Mouse (Mus musculus): ENCODE results near the gene Pacs2. TPM values are rescaled to one million over a fixed set of nuclear protein-coding genes. Genes with fewer than 3 reads are reported as not detected.

Gene Pacs2
- polyA plus RNA-seq, 1 experiment from 2014 or later: 22.6 TPM

DNA sequence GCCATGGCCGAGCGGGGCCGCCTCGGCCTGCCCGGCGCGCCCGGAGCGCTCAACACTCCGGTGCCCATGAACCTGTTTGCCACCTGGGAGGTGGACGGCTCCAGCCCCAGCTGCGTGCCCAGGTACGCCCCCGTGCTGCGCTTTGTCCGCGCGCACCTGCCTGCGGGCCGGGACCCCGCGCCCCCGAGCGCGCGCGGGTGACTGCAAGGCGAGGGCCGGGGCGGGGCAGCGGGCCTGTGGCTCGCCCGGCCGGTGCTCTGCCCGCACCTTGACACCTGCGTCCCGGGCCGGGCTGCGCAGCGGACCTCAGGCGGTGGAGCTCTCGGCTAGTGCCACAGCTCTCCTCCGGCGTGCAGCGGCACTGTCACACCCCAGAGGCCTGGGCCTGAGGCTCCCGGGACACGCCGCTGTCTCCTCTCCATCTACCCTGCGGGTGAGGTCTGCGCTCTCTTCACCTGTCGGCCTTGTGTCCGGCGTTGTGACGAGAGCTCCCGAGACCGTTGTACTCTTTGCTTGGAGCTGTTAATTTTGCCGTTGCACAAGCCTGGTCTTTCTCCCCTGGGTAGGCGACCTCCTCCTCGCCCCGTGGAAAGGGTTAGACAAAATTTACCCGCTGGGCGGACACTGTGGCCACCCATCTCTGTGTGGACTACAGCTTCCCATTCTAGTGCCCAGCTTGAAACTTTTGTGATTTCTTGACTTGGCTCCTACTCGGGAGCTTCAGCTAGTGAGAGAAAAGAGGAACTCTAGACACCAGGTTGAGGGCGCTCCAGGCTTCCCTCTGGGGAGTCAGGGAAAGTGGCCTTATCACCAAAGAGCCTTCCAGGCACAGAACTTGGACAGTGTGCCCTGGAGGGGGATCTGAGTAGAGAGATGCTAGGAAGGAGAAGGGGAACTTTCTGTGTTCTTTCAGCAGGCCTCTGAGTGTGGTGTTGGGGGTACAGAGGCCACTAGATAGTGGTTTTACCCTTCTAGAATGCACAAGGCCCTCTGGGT is 551 bp downstream of the Pacs2 start:
- peak; percentile 45 for ATAC-seq (replicated peaks)
- peaks cover 39% of the 10 kb centered on the region for H3K4me1 ChIP-seq

DNA sequence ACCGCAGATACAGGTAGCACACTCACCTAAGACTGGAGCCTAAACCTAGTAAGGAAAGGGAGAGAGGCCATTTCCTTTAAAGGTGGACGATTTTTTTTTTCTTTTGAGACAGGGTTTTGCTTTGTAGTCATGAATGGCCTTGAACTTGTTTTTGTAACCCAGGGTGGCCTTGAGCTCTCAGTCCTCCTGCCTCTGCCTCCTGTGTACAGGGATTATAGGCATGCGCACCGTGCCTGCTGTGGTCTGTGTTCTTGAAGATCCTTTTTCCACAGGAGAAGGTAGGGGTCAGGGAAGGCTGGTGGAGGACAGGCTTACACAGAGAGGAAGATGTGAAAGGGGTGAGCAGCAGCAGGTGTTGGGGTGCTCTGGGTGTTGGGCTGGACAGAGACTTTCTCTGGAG is 1.6 kb downstream of the Pacs2 start:
- peaks cover 39% of the 10 kb centered on the region for H3K4me1 ChIP-seq
- peak overlapping the region; percentile 98 for H3K9ac ChIP-seq (replicated peaks)
- H3K4me2 ChIP-seq (replicated peaks): peak overlapping the region; percentile 81
- WGBS: 66% methylated on average over 4 of the region's 4 CpGs
- peaks cover 4% of the 10 kb centered on the region for H3K36me3 ChIP-seq
- ATAC-seq (replicated peaks): no peak
- no peaks in the 10 kb centered on the region for H3K9me3 ChIP-seq
- H3K27me3 ChIP-seq: no peaks in the 10 kb centered on the region
- H3K4me3 ChIP-seq: peak overlapping the region; percentile 100; the same call in 1 of the 2 replicates
- no peak overlapping the region for H3K27ac ChIP-seq (replicated peaks)

More for the DNA sequence above, 551 bp downstream of the Pacs2 start:
- Histone ChIP-seq H3K4me3 (peak overlapping the region; percentile 100), H3K27ac (replicated peaks) (peak overlapping the region; percentile 78), H3K9me3 (no peaks in the 10 kb centered on the region), H3K9ac (replicated peaks) (peak overlapping the region; percentile 98), H3K27me3 (no peaks in the 10 kb centered on the region), H3K36me3 (no peaks in the 10 kb centered on the region), H3K4me2 (replicated peaks) (peak overlapping the region; percentile 81)
- WGBS: 1% methylated on average over 55 of the region's 64 CpGs

DNA sequence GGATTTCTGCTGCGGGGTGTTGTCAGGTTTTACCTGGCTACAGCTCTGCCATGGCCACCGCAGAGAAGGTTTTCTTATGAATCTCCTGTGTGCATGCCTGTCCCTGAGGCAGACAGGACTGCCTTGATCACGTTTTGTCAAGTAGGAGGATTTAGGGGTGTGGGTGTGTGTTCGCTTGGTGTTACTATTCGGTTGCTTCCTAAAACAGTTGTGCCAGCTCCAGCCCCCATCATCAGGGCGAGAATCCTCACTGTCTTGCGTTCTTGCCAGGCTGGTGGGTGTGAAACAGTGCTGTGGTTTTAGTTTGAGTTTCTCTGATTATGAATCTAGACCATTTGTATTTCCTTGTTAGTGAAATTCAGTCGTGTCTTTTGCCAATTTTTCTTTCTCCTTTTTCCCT is 2.7 kb downstream of the Pacs2 start:
- Histone ChIP-seq H3K36me3 (peaks cover 6% of the 10 kb centered on the region), H3K27ac (replicated peaks) (no peak overlapping the region; the same call in 1 of the 2 replicates), H3K27me3 (no peaks in the 10 kb centered on the region), H3K9me3 (no peaks in the 10 kb centered on the region), H3K9ac (replicated peaks) (0 out of 2 replicates have a peak overlapping the region, but pooled peaks have one; percentile 17), H3K4me1 (peaks cover 39% of the 10 kb centered on the region), H3K4me2 (replicated peaks) (no peak overlapping the region), H3K4me3 (no peak overlapping the region)
- WGBS: 72% methylated on average over 8 of the region's 8 CpGs
- ATAC-seq (replicated peaks): no peak

DNA sequence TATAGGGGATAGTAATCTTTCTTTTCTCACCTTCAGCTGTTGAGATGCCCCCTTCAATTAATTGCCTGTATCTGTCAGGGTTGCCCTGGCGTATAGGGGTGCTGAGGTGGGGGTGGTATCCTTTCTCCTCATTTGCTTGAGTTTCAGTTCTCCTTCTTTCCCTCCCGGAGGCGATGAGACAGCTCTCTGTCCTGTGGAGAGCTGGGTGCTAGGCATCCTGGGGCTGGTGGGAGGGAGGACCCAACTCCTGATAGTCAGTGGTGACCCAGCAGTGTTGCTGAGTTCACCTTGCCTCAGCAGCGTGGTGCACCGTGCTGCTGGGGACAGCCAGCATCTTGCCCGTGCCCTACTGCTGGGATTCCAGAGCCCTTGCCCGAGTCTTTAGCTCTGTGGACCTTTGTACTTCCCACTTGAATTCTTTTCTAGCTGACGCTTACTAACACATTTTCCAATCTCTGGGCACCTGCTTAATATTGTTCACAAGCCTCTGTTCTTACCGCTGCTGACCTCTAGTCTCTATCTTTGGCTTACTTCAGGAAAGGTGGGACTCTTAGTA is 3.2 kb downstream of the Pacs2 start:
- Histone ChIP-seq H3K36me3 (peaks cover 6% of the 10 kb centered on the region), H3K4me3 (no peak overlapping the region), H3K27ac (replicated peaks) (no peak overlapping the region), H3K9me3 (no peaks in the 10 kb centered on the region), H3K9ac (replicated peaks) (no peak overlapping the region), H3K4me2 (replicated peaks) (no peak overlapping the region), H3K27me3 (no peaks in the 10 kb centered on the region), H3K4me1 (peaks cover 39% of the 10 kb centered on the region)
- no peak for ATAC-seq (replicated peaks)
- WGBS: 80% methylated on average over 9 of the region's 9 CpGs

DNA sequence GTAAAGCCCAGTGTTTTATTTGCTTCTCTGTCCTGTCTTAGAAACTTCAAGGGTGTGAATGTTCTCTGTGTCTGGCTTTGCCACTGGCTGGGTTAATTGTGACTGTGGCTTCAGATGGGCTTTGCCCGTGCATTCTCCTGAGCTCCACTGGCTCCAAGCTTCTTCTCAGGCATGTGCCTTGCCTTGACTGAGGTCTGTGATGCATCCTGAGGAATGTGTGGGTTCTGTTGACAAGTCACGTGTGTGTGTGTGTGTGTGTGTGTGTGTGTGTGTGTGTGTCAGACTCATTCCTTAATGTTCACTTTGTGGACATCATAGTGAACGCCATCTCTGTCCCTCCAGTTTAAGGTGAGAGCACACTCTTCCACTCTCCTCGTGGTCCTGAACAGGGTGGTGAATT is 4.5 kb downstream of the Pacs2 start:
- ATAC-seq (replicated peaks): no peak
- peaks cover 6% of the 10 kb centered on the region for H3K36me3 ChIP-seq
- WGBS: 90% methylated on average over 4 of the region's 4 CpGs

DNA sequence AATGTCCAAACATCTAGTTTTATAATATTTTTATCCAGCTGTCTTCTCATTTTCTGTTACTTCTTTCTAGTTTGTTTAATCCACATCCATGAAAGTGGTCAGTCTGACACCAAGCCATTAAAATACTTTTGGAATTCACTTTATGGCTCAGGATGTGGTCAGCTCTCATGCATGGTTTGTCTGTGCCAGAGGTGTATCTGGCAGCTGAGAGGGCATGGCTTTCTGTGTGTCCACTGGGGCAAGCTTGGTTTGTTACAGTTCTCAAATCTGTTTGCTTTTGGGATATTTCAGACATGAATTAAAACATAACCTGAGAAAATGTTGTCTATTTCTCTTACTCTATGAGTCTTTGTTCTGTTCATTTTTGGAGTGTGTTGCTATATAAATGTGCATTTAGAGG is 7.2 kb downstream of the Pacs2 start:
- H3K9ac ChIP-seq (replicated peaks): no peak overlapping the region
- no peaks in the 10 kb centered on the region for H3K9me3 ChIP-seq
- H3K4me2 ChIP-seq (replicated peaks): no peak overlapping the region
- peaks cover 14% of the 10 kb centered on the region for H3K4me1 ChIP-seq
- no peak overlapping the region for H3K4me3 ChIP-seq
- peaks cover 6% of the 10 kb centered on the region for H3K36me3 ChIP-seq
- ATAC-seq (replicated peaks): no peak
- no peaks in the 10 kb centered on the region for H3K27me3 ChIP-seq
- no peak overlapping the region for H3K27ac ChIP-seq (replicated peaks)

More for the DNA sequence above, 4.5 kb downstream of the Pacs2 start:
- Histone ChIP-seq H3K4me1 (peaks cover 31% of the 10 kb centered on the region), H3K4me2 (replicated peaks) (no peak overlapping the region), H3K9me3 (no peaks in the 10 kb centered on the region), H3K27me3 (no peaks in the 10 kb centered on the region), H3K9ac (replicated peaks) (no peak overlapping the region), H3K27ac (replicated peaks) (no peak overlapping the region), H3K4me3 (no peak overlapping the region)

DNA sequence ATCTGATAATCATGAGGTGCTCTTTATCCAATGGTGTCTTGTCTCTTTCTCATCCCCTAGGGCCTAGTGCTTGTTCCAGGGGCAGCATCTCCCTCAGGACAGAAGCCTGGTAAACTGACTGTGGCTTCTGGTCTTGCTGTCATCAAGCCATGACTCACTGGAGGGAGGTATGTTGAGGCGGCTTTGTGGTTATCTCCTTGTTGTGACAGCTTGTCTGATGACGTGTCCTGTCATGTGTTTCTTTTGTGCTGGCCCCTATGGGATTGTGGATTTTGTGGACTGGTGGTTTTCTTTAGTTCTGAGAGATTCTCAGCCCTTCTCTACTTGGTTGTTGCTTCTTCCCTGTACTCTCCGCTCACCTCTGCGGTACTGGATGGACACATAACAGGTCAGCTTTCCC is 8.8 kb downstream of the Pacs2 start:
- peaks cover 6% of the 10 kb centered on the region for H3K36me3 ChIP-seq
- no peak overlapping the region for H3K4me3 ChIP-seq
- no peaks in the 10 kb centered on the region for H3K27me3 ChIP-seq
- no peak overlapping the region for H3K27ac ChIP-seq (replicated peaks)
- no peaks in the 10 kb centered on the region for H3K9me3 ChIP-seq
- peaks cover 4% of the 10 kb centered on the region; the same call in 1 of the 2 replicates for H3K4me1 ChIP-seq
- 86% methylated on average over 4 of the region's 4 CpGs for WGBS
- H3K9ac ChIP-seq (replicated peaks): no peak overlapping the region
- no peak overlapping the region for H3K4me2 ChIP-seq (replicated peaks)
- no peak for ATAC-seq (replicated peaks)

DNA sequence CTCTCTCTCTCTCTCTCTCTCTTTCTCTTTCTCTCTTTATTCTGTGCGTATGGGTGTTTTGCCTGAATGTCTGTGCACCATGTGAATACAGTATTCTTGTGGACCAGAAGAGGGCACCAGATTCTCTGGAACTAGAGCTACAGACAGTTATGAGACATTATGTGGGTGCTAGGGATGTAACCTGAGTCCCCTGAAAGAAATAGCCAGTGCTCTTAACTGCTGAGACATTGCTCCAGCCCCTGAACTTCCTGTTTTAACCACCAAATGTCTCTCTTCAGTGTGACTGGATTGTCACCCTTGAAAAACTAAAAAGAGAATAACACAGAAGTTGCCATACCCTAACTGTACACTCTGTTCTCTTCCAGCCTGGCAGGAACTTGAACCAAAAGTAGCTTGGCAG is 12.2 kb downstream of the Pacs2 start:
- no peak for ATAC-seq (replicated peaks)
- Histone ChIP-seq H3K4me1 (peaks cover 15% of the 10 kb centered on the region), H3K4me3 (no peak overlapping the region), H3K9ac (replicated peaks) (no peak overlapping the region), H3K4me2 (replicated peaks) (no peak overlapping the region), H3K9me3 (no peaks in the 10 kb centered on the region), H3K36me3 (no peaks in the 10 kb centered on the region; the same call in 1 of the 2 replicates), H3K27me3 (no peaks in the 10 kb centered on the region), H3K27ac (replicated peaks) (no peak overlapping the region)
- WGBS: 77% methylated on average over 1 of the region's 1 CpGs

DNA sequence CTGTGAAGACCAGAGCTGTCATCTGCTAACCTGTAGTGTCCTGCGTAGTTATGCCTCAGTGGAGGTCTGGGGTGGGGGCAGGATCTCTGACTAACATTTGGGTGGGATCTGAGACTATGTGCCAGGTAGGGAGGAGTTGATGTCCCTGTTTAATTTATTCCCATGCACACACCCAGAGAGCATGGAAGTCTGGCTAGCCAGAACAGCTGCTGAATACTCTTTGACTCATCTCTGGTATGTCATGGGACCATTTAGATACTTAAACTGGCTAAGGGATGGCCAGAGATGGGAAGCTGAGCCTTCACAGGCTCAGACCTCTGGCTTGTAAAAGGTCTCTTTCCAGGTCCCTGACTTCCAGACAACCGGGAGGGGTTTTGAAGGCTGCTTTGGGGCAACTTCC is 13.2 kb downstream of the Pacs2 start:
- no peak for ATAC-seq (replicated peaks)
- H3K9ac ChIP-seq (replicated peaks): no peak overlapping the region
- no peaks in the 10 kb centered on the region; the same call in 1 of the 2 replicates for H3K36me3 ChIP-seq
- H3K4me2 ChIP-seq (replicated peaks): no peak overlapping the region
- peaks cover 21% of the 10 kb centered on the region for H3K4me1 ChIP-seq
- no peaks in the 10 kb centered on the region for H3K9me3 ChIP-seq
- H3K27ac ChIP-seq (replicated peaks): no peak overlapping the region
- no peaks in the 10 kb centered on the region for H3K27me3 ChIP-seq
- WGBS: 91% methylated on average over 2 of the region's 2 CpGs
- H3K4me3 ChIP-seq: no peak overlapping the region

DNA sequence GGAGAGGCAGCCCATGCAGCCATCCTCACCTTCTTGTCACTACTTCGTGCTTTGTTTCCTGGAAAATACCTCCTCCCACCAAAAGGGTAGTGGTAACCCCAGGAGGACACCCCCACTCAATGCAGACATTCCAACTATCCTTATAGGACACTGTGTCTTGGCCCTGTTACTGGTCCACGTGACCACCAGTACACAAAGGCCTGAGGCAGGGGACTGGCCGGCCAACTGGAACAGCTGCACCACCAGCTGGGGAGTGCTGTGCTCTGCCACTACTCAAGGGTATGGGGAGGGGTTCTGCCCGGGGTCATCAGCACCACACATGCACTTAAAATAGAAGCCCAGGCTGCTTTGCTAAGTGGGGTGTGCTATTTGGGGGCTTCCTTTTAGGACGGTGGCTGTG is 13.8 kb downstream of the Pacs2 start:
- 0 out of 2 replicates have a peak overlapping the region, but pooled peaks have one; percentile 7 for H3K27ac ChIP-seq (replicated peaks)
- 64% methylated on average over 5 of the region's 5 CpGs for WGBS
- no peak for ATAC-seq (replicated peaks)

DNA sequence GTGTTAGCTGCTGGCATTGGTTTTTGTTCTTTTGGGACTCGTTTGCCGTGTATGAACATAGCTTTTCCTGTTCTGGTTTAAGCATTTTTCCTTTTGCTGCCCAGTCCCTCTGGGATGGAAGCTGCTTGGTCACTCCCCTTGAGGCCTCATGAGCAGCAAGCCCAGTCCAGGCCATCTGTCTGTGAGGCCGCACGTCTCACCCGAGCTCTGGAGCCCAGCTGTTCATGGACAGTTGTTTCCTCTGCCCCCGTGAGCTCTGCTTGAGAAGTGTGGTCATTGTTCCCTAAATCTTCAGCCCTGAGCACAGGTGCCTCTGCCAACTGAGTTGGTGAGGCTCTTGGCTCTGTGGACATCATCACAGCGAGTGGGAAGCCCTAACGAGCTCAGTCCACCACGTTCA is 14.6 kb downstream of the Pacs2 start:
- H3K36me3 ChIP-seq: no peaks in the 10 kb centered on the region; the same call in 1 of the 2 replicates
- WGBS: 55% methylated on average over 9 of the region's 9 CpGs
- H3K27me3 ChIP-seq: no peaks in the 10 kb centered on the region
- no peak overlapping the region for H3K4me3 ChIP-seq
- H3K4me2 ChIP-seq (replicated peaks): no peak overlapping the region
- peaks cover 34% of the 10 kb centered on the region for H3K4me1 ChIP-seq
- H3K9ac ChIP-seq (replicated peaks): no peak overlapping the region
- no peaks in the 10 kb centered on the region for H3K9me3 ChIP-seq
- no peak for ATAC-seq (replicated peaks)
- 0 out of 2 replicates have a peak overlapping the region, but pooled peaks have one; percentile 7 for H3K27ac ChIP-seq (replicated peaks)

More for the DNA sequence above, 13.8 kb downstream of the Pacs2 start:
- no peak overlapping the region for H3K4me3 ChIP-seq
- no peak overlapping the region for H3K9ac ChIP-seq (replicated peaks)
- H3K36me3 ChIP-seq: no peaks in the 10 kb centered on the region; the same call in 1 of the 2 replicates
- H3K4me1 ChIP-seq: peaks cover 26% of the 10 kb centered on the region
- H3K4me2 ChIP-seq (replicated peaks): no peak overlapping the region
- no peaks in the 10 kb centered on the region for H3K9me3 ChIP-seq
- H3K27me3 ChIP-seq: no peaks in the 10 kb centered on the region

DNA sequence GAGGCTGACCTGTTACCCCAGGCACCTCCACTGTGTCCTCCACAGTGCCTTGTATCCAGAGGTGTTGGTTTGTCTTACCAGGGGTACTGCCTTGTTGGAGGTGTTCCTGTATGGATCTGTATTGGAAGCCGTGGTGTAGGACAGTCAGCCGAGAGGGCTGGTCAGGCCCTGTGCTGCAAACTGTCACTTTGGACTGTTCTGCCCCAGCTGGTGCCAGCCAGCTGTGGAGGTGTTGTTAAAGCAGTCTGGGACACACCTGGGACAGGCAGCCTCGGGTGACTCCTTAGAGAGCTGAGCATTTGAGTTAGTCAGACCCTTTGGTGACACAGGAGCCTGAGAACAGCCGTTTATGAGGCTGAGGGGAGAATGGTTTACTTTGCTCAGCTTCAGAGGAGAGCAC is 15.7 kb downstream of the Pacs2 start:
- 80% methylated on average over 4 of the region's 4 CpGs for WGBS
- Histone ChIP-seq H3K27ac (replicated peaks) (no peak overlapping the region), H3K4me1 (peaks cover 34% of the 10 kb centered on the region), H3K36me3 (no peaks in the 10 kb centered on the region; the same call in 1 of the 2 replicates), H3K4me3 (no peak overlapping the region), H3K9me3 (no peaks in the 10 kb centered on the region), H3K9ac (replicated peaks) (no peak overlapping the region), H3K27me3 (no peaks in the 10 kb centered on the region), H3K4me2 (replicated peaks) (no peak overlapping the region)
- no peak for ATAC-seq (replicated peaks)
